Mouse (Mus musculus): ENCODE measurements around the gene Emid1. TPM values are rescaled to one million over a fixed set of nuclear protein-coding genes. Genes with fewer than 3 reads are reported as not detected.

Emid1 gene
- polyA plus RNA-seq, 1 experiment from 2014 or later: 18.2 TPM

GRCm38 (mm10) chr11:5135914-5136313, 16.1 kb downstream of the Emid1 start:
- WGBS: 79% methylated on average over 11 of the region's 11 CpGs
- no peaks in the 10 kb centered on the region for H3K27me3 ChIP-seq (replicated peaks; ENCODE audit: control insufficient read depth, insufficient read depth, low read length)
- H3K36me3 ChIP-seq (ENCODE audit: control insufficient read depth, insufficient read depth, low read length): no peaks in the 10 kb centered on the region
- no peak overlapping the region for H3K4me2 ChIP-seq (ENCODE audit: low read length)
- no peak overlapping the region for H3K9ac ChIP-seq (ENCODE audit: low read depth, low read length)
- H3K9me3 ChIP-seq (ENCODE audit: control insufficient read depth, low read length): no peaks in the 10 kb centered on the region
- H3K27ac ChIP-seq (ENCODE audit: low read depth, low read length): no peak overlapping the region
- no peak overlapping the region for H3K4me3 ChIP-seq (ENCODE audit: low read length)
- peaks cover 7% of the 10 kb centered on the region for H3K4me1 ChIP-seq (ENCODE audit: control insufficient read depth, insufficient read depth, low read depth, low read length)
- no peak for ATAC-seq

- H3K9ac ChIP-seq (ENCODE audit: low read depth, low read length): no peak overlapping the region
- peaks cover 12% of the 10 kb centered on the region for H3K4me1 ChIP-seq (ENCODE audit: control insufficient read depth, insufficient read depth, low read depth, low read length)
- H3K27me3 ChIP-seq (replicated peaks; ENCODE audit: control insufficient read depth, insufficient read depth, low read length): no peaks in the 10 kb centered on the region
- no peak overlapping the region for H3K4me3 ChIP-seq (ENCODE audit: low read length)
- no peak for ATAC-seq
- no peak overlapping the region for H3K27ac ChIP-seq (ENCODE audit: low read depth, low read length)
- H3K36me3 ChIP-seq (ENCODE audit: control insufficient read depth, insufficient read depth, low read length): no peaks in the 10 kb centered on the region
- WGBS: 69% methylated on average over 4 of the region's 4 CpGs
- H3K9me3 ChIP-seq (ENCODE audit: control insufficient read depth, low read length): no peaks in the 10 kb centered on the region
- no peak overlapping the region for H3K4me2 ChIP-seq (ENCODE audit: low read length)
Observed at GRCm38 (mm10) chr11:5132751-5133150, 19.3 kb downstream of the Emid1 start.

- H3K9ac ChIP-seq (ENCODE audit: low read depth, low read length): no peak overlapping the region
- no peaks in the 10 kb centered on the region for H3K9me3 ChIP-seq (ENCODE audit: control insufficient read depth, low read length)
- no peaks in the 10 kb centered on the region for H3K27me3 ChIP-seq (replicated peaks; ENCODE audit: control insufficient read depth, insufficient read depth, low read length)
- 53% methylated on average over 4 of the region's 4 CpGs for WGBS
- H3K27ac ChIP-seq (ENCODE audit: low read depth, low read length): no peak overlapping the region
- no peaks in the 10 kb centered on the region for H3K36me3 ChIP-seq (ENCODE audit: control insufficient read depth, insufficient read depth, low read length)
- H3K4me1 ChIP-seq (ENCODE audit: control insufficient read depth, insufficient read depth, low read depth, low read length): peaks cover 12% of the 10 kb centered on the region
- no peak overlapping the region for H3K4me3 ChIP-seq (ENCODE audit: low read length)
- ATAC-seq: no peak
- no peak overlapping the region for H3K4me2 ChIP-seq (ENCODE audit: low read length)
Observed at GRCm38 (mm10) chr11:5130111-5130665, 21.9 kb downstream of the Emid1 start.

GRCm38 (mm10) chr11:5129035-5129480, 23.0 kb downstream of the Emid1 start:
- ATAC-seq: peak; percentile 66

GRCm38 (mm10) chr11:5125713-5126112, 26.3 kb downstream of the Emid1 start:
- Histone ChIP-seq H3K27ac (ENCODE audit: low read depth, low read length) (no peak overlapping the region), H3K9ac (ENCODE audit: low read depth, low read length) (no peak overlapping the region), H3K4me3 (ENCODE audit: low read length) (no peak overlapping the region), H3K27me3 (replicated peaks; ENCODE audit: control insufficient read depth, insufficient read depth, low read length) (no peaks in the 10 kb centered on the region), H3K36me3 (ENCODE audit: control insufficient read depth, insufficient read depth, low read length) (no peaks in the 10 kb centered on the region), H3K9me3 (ENCODE audit: control insufficient read depth, low read length) (no peaks in the 10 kb centered on the region), H3K4me2 (ENCODE audit: low read length) (no peak overlapping the region), H3K4me1 (ENCODE audit: control insufficient read depth, insufficient read depth, low read depth, low read length) (peaks cover 12% of the 10 kb centered on the region)
- 69% methylated on average over 4 of the region's 4 CpGs for WGBS
- ATAC-seq: no peak

More at GRCm38 (mm10) chr11:5129035-5129480, 23.0 kb downstream of the Emid1 start:
- Histone ChIP-seq H3K4me2 (ENCODE audit: low read length) (no peak overlapping the region), H3K9ac (ENCODE audit: low read depth, low read length) (no peak overlapping the region), H3K4me3 (ENCODE audit: low read length) (no peak overlapping the region), H3K9me3 (ENCODE audit: control insufficient read depth, low read length) (no peaks in the 10 kb centered on the region), H3K27me3 (replicated peaks; ENCODE audit: control insufficient read depth, insufficient read depth, low read length) (no peaks in the 10 kb centered on the region), H3K36me3 (ENCODE audit: control insufficient read depth, insufficient read depth, low read length) (no peaks in the 10 kb centered on the region), H3K4me1 (ENCODE audit: control insufficient read depth, insufficient read depth, low read depth, low read length) (peaks cover 12% of the 10 kb centered on the region), H3K27ac (ENCODE audit: low read depth, low read length) (no peak overlapping the region)
- 11% methylated on average over 5 of the region's 5 CpGs for WGBS

GRCm38 (mm10) chr11:5114931-5115581, 37.0 kb downstream of the Emid1 start:
- 29% methylated on average over 13 of the region's 13 CpGs for WGBS
- ATAC-seq: peak; percentile 66
- H3K4me3 ChIP-seq (ENCODE audit: low read length): no peak overlapping the region

GRCm38 (mm10) chr11:5113645-5114044, 38.4 kb downstream of the Emid1 start:
- Histone ChIP-seq H3K27ac (ENCODE audit: low read depth, low read length) (no peak overlapping the region), H3K27me3 (replicated peaks; ENCODE audit: control insufficient read depth, insufficient read depth, low read length) (no peaks in the 10 kb centered on the region), H3K36me3 (ENCODE audit: control insufficient read depth, insufficient read depth, low read length) (no peaks in the 10 kb centered on the region), H3K9ac (ENCODE audit: low read depth, low read length) (no peak overlapping the region), H3K4me1 (ENCODE audit: control insufficient read depth, insufficient read depth, low read depth, low read length) (no peaks in the 10 kb centered on the region), H3K4me2 (ENCODE audit: low read length) (no peak overlapping the region), H3K9me3 (ENCODE audit: control insufficient read depth, low read length) (no peaks in the 10 kb centered on the region), H3K4me3 (ENCODE audit: low read length) (no peak overlapping the region)
- no peak for ATAC-seq
- 76% methylated on average over 7 of the region's 7 CpGs for WGBS

More at GRCm38 (mm10) chr11:5114931-5115581, 37.0 kb downstream of the Emid1 start:
- H3K27ac ChIP-seq (ENCODE audit: low read depth, low read length): no peak overlapping the region
- H3K36me3 ChIP-seq (ENCODE audit: control insufficient read depth, insufficient read depth, low read length): no peaks in the 10 kb centered on the region
- no peaks in the 10 kb centered on the region for H3K9me3 ChIP-seq (ENCODE audit: control insufficient read depth, low read length)
- no peak overlapping the region for H3K9ac ChIP-seq (ENCODE audit: low read depth, low read length)
- no peaks in the 10 kb centered on the region for H3K27me3 ChIP-seq (replicated peaks; ENCODE audit: control insufficient read depth, insufficient read depth, low read length)
- H3K4me1 ChIP-seq (ENCODE audit: control insufficient read depth, insufficient read depth, low read depth, low read length): no peaks in the 10 kb centered on the region
- H3K4me2 ChIP-seq (ENCODE audit: low read length): no peak overlapping the region

- H3K36me3 ChIP-seq (ENCODE audit: control insufficient read depth, insufficient read depth, low read length): peaks cover 4% of the 10 kb centered on the region; the same call in 1 of the 2 replicates
- no peak for ATAC-seq
- no peaks in the 10 kb centered on the region for H3K4me1 ChIP-seq (ENCODE audit: control insufficient read depth, insufficient read depth, low read depth, low read length)
- no peak overlapping the region for H3K4me3 ChIP-seq (ENCODE audit: low read length)
- H3K27ac ChIP-seq (ENCODE audit: low read depth, low read length): no peak overlapping the region
- H3K9me3 ChIP-seq (ENCODE audit: control insufficient read depth, low read length): no peaks in the 10 kb centered on the region
- WGBS: 63% methylated on average over 8 of the region's 8 CpGs
- H3K9ac ChIP-seq (ENCODE audit: low read depth, low read length): no peak overlapping the region
- H3K27me3 ChIP-seq (replicated peaks; ENCODE audit: control insufficient read depth, insufficient read depth, low read length): no peaks in the 10 kb centered on the region
- H3K4me2 ChIP-seq (ENCODE audit: low read length): no peak overlapping the region
Observed at GRCm38 (mm10) chr11:5109441-5109840, 42.6 kb downstream of the Emid1 start.

GRCm38 (mm10) chr11:5103986-5104509, 48.0 kb downstream of the Emid1 start:
- Histone ChIP-seq H3K4me3 (ENCODE audit: low read length) (no peak overlapping the region), H3K36me3 (ENCODE audit: control insufficient read depth, insufficient read depth, low read length) (peaks cover 8% of the 10 kb centered on the region; the same call in 1 of the 2 replicates), H3K4me2 (ENCODE audit: low read length) (no peak overlapping the region), H3K9me3 (ENCODE audit: control insufficient read depth, low read length) (no peaks in the 10 kb centered on the region), H3K27ac (ENCODE audit: low read depth, low read length) (no peak overlapping the region), H3K27me3 (replicated peaks; ENCODE audit: control insufficient read depth, insufficient read depth, low read length) (no peaks in the 10 kb centered on the region), H3K9ac (ENCODE audit: low read depth, low read length) (0 out of 2 replicates have a peak overlapping the region, but pooled peaks have one; percentile 15), H3K4me1 (ENCODE audit: control insufficient read depth, insufficient read depth, low read depth, low read length) (peaks cover 15% of the 10 kb centered on the region)
- ATAC-seq: no peak
- WGBS: 84% methylated on average over 4 of the region's 4 CpGs
